Mouse (Mus musculus) forebrain, embryonic 15.5 days (tissue): ENCODE results near the gene Tbx21. TPM values are rescaled to one million over a fixed set of nuclear protein-coding genes. Genes with fewer than 3 reads are reported as not detected.

Experiments
- ATAC-seq: fragments of 200-750 bp; cut with Nextera tagmentation; replicated peaks from 2 replicates; pipeline ENCODE4 v1.8.0; 2017; ENCODE audit warnings: mild to moderate bottlenecking, moderate TSS enrichment, moderate library complexity
- H3K27ac ChIP-seq: fragments of 300-500 bp; sonication (generic); replicated peaks from 2 replicates; pipeline ENCODE4 v1.5.1; 2015; ENCODE audit warnings: mild to moderate bottlenecking, inconsistent platforms
- H3K27me3 ChIP-seq: fragments of 300-500 bp; sonication (generic); 2 replicates; pipeline ENCODE4 v1.6.1; 2015; ENCODE audit warnings: inconsistent platforms
- H3K36me3 ChIP-seq: fragments of 300-500 bp; sonication (generic); 2 replicates; pipeline ENCODE4 v1.6.1; 2015; ENCODE audit warnings: mild to moderate bottlenecking, inconsistent platforms
- H3K4me1 ChIP-seq: fragments of 300-500 bp; sonication (generic); 2 replicates; pipeline ENCODE4 v1.6.1; 2015; ENCODE audit warnings: inconsistent platforms
- H3K4me2 ChIP-seq: fragments of 300-500 bp; sonication (generic); replicated peaks from 2 replicates; pipeline ENCODE4 v1.6.1; 2015; ENCODE audit warnings: mild to moderate bottlenecking, inconsistent platforms
- H3K4me3 ChIP-seq: fragments of 300-500 bp; sonication (generic); 2 replicates; pipeline ENCODE4 v1.5.1; 2015; ENCODE audit warnings: mild to moderate bottlenecking, inconsistent platforms
- H3K9ac ChIP-seq: fragments of 300-500 bp; sonication (generic); replicated peaks from 2 replicates; pipeline ENCODE4 v1.6.1; 2015; ENCODE audit warnings: mild to moderate bottlenecking, inconsistent platforms
- H3K9me3 ChIP-seq: fragments of 300-500 bp; sonication (generic); 2 replicates; pipeline ENCODE4 v1.6.1; 2016; ENCODE audit warnings: inconsistent platforms
- WGBS: fragments of 180-500 bp; shearing (Covaris S2); methylation state at CpG from one replicate; pipeline ENCODE4 v1.1.7; 2015; ENCODE audit warnings: mixed read lengths; 5-methylcytosine and 5-hydroxymethylcytosine counted together
- microRNA-seq: library from miRNA; unstranded; fragments of <30 nt; microRNA quantifications from one replicate; pipeline ENCODE4, GENCODE M21; 2016
- polyA plus RNA-seq: library from polyadenylated mRNA; unstranded; fragments of >200 nt; fragmentation: Nextera tagmentation; extraction: Ambion mirVana; gene quantifications from 2 replicates; pipeline ENCODE4 v1.2.1, GENCODE M21; 2015

Tbx21 gene
- polyA plus RNA-seq, 1 experiment from 2014 or later, result 0.22 TPM

DNA sequence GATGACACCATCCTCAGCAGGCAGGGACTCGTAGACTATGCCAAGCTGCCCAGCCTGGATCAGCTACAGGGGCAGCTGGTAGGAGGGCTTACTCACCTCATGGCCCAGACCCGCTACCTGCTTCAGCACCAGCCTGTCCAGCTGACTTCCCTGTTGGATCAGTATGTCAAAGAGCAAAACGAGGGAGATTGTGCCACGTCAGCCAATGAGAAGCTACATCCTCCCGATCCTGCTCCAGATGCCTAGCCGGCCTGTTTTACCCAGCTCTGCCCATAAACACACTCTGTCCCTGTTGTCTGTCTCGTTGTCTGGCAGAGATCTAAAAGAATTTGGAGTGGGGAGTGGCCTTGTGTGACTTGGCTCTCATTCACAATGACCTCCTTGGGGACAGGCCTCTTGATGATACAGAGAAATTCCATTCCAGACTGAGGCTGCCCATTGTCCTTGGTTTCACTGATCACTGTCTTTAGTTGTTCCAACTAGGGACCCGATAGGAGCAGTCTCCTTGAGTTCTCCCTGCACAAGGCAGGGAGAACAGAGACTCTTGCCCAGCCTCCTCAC is 67.0 kb downstream of the Tbx21 start:
- no peaks in the 10 kb centered on the region for H3K9me3 ChIP-seq
- 90% methylated on average over 8 of the region's 8 CpGs for WGBS
- no peak overlapping the region for H3K4me2 ChIP-seq
- no peak overlapping the region for H3K27ac ChIP-seq
- no peaks in the 10 kb centered on the region for H3K27me3 ChIP-seq
- H3K4me3 ChIP-seq, result no peak overlapping the region
- H3K9ac ChIP-seq, result no peak overlapping the region
- no peak for ATAC-seq
- H3K36me3 ChIP-seq, result peaks cover 3% of the 10 kb centered on the region; the same call in 1 of the 2 replicates
- peaks cover 28% of the 10 kb centered on the region for H3K4me1 ChIP-seq

Small RNAs within 50 kb of the gene (microRNA-seq; reads per million reads assigned to microRNA genes)
- gene Mir7235 (not detected), gene Mir8103 (1.1 reads per million)

Other genes with a start within 250 kb of the Tbx21 start
- 106 and 109 TPM in 2 replicates for gene Cdk5rap3, start 198.8 kb downstream of the Tbx21 start, polyA plus RNA-seq
- gene Prr15l, start 187.2 kb downstream of the Tbx21 start, polyA plus RNA-seq, result 0.17 TPM in 1 of 2 replicates, not detected in the other
- gene Pnpo, start 171.3 kb downstream of the Tbx21 start, polyA plus RNA-seq, result 20.7 and 21.5 TPM in 2 replicates
- gene Sp2, start 132.4 kb downstream of the Tbx21 start, polyA plus RNA-seq, result 14.9 and 16.1 TPM in 2 replicates
- 0.10 and 0.43 TPM in 2 replicates for gene Sp6, start 101.9 kb downstream of the Tbx21 start, polyA plus RNA-seq
- 16.0 and 17.2 TPM in 2 replicates for gene Scrn2, start 85.4 kb downstream of the Tbx21 start, polyA plus RNA-seq
- 2.9 and 4.6 TPM in 2 replicates for gene Lrrc46, start 73.9 kb downstream of the Tbx21 start, polyA plus RNA-seq
- gene Mrpl10, start 73.8 kb downstream of the Tbx21 start, polyA plus RNA-seq, result 57.0 and 58.4 TPM in 2 replicates
- 10.2 and 10.5 TPM in 2 replicates for gene Osbpl7, start 64.7 kb downstream of the Tbx21 start, polyA plus RNA-seq
- gene Tbkbp1, start 36.2 kb upstream of the Tbx21 start, polyA plus RNA-seq, result 6.2 and 7.6 TPM in 2 replicates
- gene Kpnb1, start 72.5 kb upstream of the Tbx21 start, polyA plus RNA-seq, result 40.6 and 41.8 TPM in 2 replicates
- gene Npepps, start 165.3 kb upstream of the Tbx21 start, polyA plus RNA-seq, result 136 and 151 TPM in 2 replicates
- 39.0 and 40.6 TPM in 2 replicates for gene Mrpl45, start 200.4 kb upstream of the Tbx21 start, polyA plus RNA-seq
- 0.18 and 0.33 TPM in 2 replicates for gene Gpr179, start 236.7 kb upstream of the Tbx21 start, polyA plus RNA-seq
- 10.1 and 10.6 TPM in 2 replicates for gene Socs7, start 247.2 kb upstream of the Tbx21 start, polyA plus RNA-seq